Mouse (Mus musculus) c-Kit-positive CD71-negative TER-119-negative erythroid progenitor cells, embryonic 14.5 days (primary cell): Measurements from ENCODE around the gene Itsn1.
A peak's percentile ranks its signal among the peaks of the same experiment; 100 is the strongest.

Experiments
- DNase-seq: peaks from one replicate; pipeline ENCODE4 v3.0.0-alpha.2; 2013; ENCODE audit warnings: low read depth

Gene Itsn1

DNA sequence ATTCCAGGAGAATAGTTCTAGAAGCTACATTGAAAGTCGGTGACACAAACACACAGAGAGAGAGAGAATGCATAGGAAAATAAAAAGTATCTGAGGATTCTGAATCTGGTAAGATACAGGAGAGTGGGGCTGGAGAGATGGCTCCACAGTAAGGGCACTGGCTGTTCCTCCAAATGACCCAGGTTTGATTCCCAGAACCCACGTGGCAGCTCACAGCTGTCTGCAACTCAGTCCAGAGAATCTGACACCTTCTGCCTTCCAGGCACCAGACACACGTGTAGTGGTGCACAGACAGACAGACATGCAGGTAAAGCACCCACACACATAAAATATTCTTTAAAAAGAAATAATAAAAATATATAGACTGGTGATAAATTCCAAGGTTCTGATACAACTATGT, 144.6 kb downstream of the Itsn1 start:
- DNase-seq = no peak

DNA sequence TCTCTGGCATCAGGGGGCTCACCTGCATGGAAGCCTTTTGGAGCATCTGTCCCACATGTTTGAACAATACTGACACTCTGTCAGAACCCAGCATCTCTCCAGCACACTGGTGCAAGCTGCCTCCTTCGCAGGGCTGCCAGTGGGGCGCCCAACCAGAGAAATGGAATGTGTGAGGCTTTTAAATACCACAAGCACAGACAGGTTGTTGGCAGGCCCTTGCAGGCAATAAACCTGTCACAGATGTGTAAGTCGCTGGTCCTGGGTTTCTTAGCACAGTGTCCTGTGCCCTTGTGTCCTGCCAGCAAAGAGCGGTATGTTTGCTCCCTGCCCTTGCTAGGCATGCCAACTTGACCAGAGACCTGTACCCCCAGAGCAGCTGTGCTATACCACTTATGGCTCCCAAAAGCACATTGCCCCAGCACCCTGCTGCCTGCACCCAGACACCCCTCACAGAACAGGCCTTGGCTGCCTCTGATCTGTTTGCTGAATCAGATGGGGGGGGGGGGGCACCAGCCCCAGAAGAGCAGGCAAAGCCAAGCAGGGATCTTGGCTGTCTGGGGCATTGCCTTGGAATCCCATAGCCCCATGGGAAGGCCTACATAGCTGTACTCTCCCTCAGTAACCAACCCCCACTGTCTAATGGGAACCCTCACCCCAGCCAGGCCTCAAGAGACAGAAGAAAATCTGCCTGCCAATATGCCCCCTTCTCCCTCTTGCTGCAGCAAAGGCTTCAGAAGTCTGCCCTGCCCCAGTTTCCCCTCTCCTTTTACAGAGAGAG, 146.7 kb downstream of the Itsn1 start:
- DNase-seq = no peak

DNA sequence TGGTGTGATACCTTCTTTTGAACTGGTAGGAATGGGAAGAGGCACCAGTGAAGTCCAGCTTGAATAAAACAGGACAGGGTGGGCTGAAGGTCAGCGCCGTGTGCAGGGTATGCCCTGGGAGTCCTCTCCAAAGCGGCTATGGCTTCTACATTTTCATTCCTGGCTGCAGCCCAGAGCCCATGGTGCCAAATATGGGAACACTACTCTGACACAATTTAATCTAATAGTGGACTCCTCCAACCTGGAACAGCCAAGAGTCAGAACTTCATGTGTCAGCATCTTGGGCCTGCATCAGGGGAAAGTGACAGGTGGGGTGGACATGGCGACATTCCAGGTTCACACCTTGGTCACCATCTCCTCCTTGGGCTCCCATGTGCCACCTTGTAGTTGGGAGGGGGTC, 147.4 kb downstream of the Itsn1 start:
- no peak for DNase-seq

DNA sequence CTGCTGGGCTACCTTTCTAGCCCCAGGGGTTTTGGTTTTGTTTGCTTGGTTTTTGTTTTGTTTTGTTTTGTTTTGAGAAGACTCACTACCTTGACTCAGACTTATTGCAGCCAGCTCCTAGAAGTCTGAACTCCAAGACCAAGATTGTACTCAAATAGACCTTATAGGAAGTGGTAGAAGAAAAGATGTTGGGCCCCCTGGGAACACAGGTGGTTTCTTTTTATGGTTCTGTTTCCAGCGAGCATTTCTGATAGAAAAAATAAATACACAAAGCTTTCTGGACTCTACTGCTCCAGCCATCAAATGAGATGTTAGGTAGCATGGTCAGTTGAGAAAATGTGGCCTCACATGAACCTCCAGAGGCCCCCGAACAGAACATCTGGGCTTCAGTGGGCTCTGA, 150.0 kb downstream of the Itsn1 start:
- DNase-seq = no peak

DNA sequence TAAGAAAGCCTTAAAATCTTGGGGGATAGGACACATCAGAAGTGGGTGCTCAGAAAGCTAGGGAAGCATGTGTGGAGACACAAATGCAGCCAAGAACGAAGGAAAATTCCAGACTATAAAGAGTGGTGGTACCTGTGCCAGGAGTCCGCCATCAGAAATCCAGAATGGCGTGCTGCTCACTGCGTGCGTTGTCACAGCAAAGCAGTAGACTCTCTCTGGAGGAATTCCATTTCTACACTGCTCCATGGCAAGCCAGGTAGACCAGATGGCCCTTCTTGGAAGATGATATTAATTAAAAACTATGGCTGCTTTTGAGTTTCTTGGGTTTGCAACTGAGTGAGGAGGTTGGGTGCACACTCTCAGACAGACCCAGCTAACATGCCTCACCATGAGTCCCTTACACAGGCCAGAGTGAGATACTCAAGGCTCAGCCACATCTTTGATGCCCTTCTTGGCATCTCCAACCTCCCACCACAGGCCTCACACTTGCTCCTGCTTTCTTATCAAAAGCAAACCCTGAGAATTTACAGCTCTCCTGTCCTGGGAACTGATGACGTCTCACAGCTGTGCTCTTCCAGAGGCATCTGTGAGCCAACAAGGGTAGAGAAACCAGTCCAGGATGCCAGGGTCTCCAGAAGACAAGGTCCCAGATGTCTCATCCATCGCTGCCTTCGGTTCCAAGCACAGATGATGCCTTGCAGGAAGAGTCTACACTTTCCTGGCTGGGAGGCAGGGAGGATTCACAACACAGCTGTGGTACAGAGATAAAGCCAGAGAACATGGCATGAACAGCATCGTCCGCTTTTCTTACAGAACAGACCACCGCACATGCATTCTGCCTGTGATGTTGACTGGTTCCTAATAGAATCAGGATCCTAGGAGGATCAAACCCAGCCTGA, 152.0 kb downstream of the Itsn1 start:
- DNase-seq = no peak

DNA sequence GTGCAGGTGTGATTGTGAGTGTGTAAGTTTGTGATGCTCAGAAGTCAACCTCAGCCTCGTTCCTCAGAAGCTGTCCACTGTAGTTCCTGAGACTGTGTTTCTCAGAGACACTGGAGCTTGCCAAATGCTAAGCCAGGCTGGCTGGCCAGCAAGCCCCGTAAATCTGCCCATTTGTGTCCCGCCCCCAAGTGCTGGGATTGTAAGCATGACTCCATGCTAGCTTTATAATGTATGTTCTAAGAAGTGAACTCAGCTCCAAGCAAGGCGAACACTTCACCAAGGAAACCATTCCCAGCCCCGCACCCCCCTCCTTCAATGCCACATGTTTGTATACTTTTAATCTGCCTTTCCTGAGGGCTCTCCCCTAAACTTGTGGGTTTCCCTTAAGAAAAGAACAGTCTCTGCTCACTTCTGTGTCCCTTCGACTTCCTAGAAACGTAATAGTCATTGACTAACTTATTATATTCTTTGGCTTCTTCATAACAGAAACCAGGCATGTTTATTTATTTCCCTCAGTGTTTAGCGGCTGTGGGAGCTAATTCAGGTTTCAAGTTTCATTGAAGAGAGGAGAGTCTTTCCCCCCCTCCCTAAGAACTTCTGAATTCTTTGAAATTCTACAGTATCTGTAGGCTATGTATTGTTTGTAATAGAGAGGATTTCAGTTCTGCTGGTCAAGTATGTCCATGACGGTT, 153.2 kb downstream of the Itsn1 start:
- no peak for DNase-seq

DNA sequence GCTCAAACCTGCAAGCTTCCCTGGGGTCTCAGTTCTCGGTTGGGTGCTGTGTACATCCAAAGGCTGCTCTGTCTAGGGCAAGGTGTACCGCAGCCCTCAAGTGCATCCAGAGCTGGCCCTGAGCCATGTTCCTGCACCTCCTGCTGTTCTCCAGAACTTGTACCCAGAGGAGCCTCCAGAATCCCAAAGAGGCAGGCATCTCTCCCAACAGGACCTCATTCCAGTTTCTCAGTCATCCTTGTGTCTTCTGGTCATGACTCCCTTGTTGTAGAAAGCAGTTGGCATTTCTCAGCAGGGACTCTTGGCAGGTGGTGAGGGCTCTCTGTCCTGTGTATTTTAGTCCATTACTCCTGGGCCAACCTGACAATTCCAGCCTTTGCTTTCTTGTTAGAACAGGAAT, 154.6 kb downstream of the Itsn1 start:
- DNase-seq = no peak

DNA sequence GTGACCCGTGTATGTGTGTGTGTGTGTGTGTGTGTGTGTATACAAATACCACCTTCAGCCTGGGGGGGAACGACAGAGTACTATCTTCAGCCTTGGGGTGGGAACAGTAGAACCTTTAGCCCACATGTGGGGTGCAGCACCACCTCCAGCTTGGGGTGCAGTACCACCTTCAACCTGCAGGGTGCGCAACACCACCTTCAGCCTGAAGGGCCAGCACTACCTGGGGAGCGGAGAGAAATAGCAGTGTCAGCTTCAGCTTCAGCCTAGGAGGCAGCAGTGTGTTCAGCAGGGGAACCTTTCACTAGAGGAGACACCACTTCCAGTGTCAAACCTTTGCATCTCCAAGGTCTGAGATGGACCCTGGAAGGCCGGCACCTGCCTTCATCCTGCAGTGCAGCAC, 155.1 kb downstream of the Itsn1 start:
- peak; percentile 38 for DNase-seq

DNA sequence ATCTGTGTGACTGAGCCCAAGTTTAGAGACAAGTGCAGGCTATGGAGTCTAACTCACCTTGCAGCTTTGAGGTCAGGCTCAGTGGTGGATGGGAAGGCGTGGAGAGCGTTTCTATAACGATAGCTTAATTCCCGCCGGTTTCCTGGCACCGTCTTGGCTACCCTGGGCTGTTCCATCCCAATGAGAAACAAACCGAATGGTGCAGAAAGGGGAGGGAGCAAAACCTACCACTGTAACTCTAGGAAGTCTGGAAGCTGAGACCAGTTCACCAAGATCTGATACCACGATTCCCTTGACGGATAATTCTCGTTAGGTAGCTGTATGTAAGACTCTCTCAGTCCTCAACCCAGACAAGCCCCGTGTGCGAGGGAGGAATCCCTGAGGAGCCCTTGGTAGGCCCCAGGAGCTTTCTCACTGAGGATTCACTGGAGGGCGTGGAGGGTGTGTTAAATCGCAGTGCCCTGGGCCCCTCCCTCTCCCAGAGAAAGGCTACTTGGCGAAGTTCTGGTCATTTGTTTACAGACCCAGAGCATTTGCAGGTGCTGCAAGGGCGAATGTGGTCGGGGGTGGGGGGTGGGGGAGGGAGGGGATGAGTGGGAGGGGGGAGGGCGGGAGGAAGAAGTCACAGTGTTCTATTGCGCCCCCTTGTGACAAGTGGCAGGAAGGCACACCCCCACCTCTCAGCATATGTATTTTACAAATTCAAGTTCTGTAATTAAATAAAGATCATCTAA, 156.5 kb downstream of the Itsn1 start:
- peak; percentile 44 for DNase-seq

DNA sequence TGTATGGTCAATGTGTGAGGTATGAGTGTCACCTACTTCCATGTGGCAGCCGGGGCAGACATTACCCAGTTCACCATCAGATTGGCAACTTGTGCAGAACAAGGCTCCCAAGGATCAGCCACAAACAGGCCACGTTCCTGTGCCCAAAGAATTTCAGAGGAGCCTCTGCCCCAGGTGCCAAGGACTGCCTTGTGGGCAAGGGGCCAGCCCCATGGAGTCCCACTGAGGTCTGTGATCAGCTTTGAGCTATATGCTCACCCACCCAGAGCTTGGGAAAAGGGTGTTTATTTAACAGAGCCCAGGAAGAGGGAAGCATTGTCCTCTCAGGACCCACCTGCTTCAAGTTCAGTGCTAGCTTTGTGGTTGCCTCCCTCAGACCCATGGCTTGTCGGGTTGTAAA, 159.3 kb downstream of the Itsn1 start:
- DNase-seq = no peak

DNA sequence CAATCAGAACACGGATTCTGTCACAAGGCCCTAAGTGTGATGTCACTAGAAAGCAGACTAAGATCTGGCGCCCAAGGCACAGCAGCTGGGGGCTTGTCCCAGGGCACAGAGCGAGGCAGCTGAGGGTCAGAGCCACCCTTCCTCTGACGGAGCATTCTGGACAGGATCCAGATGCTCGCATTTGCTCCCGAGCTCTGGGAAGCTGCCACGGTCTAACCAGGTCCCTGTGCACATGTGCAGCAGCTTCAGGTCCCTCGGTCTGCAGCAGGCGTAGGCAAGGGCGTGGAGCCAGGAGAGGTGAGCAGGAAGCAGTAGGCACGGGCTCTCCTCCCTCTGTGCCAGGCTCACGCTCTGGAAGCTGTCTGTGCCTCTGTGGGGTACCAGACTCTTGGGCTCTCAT, 160.8 kb downstream of the Itsn1 start:
- DNase-seq = no peak

DNA sequence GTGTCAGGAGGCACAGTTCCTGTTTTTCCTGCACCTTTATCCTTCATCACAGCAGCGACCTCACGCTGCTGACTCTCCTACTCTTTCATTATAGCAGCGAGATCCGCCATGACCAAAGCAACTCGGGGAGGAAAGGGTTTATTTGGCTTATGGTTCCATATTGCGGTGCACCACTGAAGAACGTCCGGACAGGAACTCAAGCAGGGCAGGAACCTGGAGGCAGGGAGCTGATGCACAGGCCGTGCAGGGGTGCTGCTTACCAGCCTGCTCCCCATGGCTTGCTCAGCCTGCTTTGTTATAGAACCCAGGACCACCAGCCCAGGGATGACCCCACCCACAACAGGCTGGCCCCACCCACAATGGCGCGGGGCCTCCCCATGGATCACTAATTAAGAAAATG, 162.1 kb downstream of the Itsn1 start:
- no peak for DNase-seq

DNA sequence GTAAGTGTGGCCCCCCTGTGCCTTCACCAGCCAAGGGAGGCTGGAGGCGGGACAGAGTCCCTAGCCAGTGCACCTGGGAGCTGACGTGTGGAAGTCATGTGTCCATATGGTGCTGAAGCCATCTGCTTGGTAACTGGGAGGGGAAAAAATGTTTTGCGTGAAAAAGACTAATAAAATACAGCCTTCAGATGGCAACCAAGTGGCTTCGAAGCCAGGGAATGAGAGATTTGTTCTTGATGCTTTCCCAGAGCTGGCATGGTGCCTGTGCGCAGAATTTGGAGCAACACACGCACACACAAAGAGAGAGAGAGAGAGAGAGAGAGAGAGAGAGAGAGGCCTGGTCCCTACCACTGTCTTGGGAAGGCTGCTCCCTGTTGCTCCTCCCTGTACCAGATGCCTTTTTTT, 167.3 kb downstream of the Itsn1 start:
- no peak for DNase-seq

DNA sequence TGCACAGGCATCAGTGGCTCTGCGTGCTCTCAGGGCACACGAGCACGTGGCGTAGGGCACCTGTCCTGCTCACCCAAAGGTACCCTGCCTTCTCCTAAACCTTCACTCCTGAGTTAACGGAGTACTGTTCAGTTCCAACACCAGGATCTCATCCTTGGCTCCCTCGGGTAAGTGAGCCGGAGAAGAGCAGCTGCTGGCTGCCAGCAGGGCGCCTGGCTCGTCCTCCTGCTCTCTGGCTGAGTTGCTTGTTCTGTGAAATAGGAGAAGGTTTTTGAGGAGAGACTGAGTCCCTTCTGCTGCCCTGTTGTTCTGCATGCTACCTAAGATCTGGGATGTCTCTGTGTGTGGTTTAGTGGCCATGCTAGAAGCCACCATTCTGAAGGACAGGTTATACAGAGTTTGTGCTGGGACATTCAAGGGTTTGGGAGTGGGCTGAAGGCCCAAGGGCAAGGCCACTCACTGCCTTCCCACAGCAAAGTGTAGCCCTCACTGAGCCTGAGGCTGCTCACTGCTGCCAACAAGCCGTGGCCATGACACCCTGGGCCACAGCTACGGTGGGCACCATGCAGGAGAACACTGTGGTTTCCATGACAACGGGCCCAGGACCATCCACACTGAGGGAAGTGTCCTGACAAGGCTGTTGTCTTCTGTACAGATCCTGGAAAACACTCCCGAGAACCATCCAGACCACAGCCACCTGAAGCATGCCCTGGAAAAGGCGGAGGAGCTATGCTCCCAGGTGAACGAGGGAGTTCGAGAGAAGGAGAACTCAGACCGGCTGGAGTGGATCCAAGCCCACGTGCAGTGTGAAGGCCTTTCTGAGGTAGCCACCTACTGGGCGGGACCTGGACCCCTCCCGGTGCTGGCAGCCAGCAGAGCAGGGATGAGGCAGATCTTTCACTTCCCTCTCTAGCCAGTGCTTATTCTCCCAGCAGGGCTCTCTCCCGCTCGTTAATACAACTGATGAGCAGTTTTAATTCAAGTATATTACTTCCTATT, 170.1 kb downstream of the Itsn1 start:
- DNase-seq = no peak

DNA sequence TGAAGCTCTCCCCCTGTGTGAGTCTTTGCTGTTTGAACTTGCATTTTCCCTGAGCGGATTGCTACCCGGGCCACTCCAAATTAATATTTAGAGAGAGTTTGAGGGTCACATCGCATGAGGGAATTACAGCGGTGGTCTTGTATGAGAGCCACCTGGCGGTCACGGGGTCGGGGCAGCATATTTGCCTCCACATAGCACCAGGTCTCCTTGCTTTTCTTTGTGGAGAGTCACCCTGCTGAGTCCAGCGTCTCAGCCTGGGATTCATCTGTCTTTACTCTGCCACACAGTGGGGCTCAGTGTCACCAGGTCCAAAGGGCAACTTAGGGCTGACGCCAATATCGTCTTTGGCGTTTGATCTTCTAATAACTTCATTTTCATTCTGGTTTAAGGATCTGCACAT, 171.2 kb downstream of the Itsn1 start:
- DNase-seq = no peak

DNA sequence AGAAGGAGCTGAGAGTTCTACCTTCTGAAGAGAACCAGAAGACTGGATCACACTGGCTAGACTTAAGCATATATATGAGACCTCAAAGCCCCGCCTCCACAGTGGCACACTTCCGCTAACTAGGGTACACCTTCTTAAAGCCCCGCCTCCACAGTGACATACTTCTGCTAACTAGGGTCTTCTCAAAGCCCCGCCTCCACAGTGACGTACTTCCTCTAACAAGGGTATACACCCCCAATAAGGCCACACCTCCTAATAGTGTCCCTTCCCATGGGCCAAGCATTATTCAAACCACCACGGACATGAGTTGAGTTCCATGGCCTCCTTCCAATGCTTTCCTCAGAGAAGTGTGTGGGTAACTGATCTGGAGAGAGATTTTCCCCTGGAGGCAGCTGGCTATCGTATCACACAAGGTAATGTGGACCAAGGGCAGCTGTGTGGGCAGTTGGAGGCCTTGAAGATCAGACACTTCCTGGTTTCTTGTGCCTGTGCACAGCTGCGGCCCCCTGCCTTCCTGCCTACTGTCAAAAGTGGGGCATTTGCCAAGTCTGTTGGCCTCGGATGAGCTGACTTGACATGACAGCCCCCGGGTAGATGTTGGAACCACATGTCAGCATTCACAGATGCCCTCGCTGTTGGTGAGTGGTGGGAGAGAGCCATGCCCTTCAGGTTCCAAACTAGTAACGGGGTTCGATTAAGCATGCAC, 174.9 kb downstream of the Itsn1 start:
- no peak for DNase-seq

DNA sequence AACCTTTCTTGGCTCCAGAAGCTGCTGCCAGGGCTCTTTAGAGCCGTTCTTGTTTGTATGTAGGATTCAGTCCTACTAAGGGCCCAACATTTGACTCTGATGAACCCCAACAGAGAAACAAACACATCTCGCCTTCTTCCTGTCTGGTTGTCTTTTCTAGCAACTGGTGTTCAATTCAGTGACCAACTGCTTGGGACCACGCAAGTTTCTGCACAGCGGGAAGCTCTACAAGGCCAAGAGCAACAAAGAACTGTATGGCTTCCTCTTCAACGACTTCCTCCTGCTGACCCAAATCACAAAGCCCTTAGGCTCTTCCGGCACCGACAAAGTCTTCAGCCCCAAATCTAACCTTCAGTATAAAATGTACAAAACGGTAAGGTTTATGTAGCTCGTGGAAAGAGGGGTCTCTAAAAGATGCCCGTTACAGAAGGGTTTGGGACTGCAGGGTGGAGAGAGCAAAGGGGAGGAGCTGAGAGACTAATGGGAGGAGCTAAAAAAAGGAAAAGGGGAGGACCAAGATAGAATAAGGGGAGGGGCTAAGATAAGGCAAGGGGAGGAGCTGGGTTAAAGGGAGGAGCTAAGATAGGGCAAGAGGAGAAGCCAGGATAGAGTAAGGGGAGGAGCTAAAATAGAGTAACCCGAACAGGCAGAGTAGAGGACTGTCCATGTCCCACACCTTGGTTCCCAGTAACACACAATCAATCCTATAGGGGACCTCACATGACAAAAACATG, 176.2 kb downstream of the Itsn1 start:
- no peak for DNase-seq

DNA sequence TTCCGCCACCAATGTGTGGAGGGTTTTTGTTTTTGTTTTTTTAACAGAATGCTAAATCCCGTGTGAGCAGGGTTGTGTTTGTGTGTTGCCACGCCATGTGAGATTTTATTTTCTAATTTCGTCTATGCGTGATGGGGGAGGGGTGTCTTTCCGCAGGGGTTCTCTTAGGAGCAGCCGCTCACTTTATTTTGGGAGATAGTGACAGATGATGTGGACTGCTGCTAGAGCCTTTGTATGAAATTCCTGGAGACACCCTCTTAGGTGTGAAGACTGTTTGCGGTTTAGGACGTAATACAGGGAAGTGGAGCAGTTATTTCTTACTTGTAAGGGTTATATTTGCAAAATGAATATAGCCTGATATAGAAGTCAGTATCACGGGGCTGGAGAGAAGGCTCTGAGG, 176.9 kb downstream of the Itsn1 start:
- DNase-seq = no peak

DNA sequence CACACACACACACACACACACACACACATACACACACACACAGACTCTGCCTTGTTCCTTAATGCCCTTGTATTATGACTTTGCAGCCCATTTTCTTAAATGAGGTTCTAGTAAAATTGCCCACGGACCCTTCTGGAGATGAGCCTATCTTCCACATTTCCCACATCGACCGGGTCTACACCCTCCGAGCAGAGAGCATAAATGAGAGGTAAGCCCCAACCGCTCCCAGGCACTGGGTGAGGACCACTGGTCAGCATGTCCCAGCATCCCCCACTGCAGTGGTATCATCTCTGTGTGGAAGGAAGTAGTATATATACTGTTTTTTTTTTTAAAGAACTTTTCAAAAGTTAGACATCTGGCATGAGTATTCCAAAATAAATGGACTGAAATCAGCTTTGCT, 177.6 kb downstream of the Itsn1 start:
- no peak for DNase-seq

DNA sequence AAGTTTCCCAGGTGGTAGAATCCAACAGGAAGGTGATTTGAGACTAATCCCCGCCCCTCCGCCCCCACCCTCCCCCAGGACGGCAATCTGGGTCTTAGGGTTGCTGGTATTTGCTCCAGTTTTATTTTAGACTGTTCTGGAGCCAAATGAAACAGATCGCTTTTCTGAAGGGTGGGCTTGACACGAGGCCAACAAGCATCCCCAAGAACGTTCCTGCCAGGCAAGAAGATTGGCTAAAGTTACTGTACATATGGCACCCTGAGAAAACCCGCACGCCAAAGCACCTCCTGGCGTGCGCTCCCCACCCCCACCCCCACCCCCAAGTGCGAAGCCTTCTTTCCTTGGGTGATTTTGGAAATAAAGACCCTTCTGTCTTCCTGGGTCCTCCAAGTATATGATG, 178.1 kb downstream of the Itsn1 start:
- no peak for DNase-seq
